Mouse (Mus musculus): ENCODE data around the gene Diras1.
"Not testable (repeated sequence)": the region's sequence is repeated elsewhere in the genome, so short reads cannot be mapped to it uniquely, and the experiment has no call there.

Diras1 gene

DNA sequence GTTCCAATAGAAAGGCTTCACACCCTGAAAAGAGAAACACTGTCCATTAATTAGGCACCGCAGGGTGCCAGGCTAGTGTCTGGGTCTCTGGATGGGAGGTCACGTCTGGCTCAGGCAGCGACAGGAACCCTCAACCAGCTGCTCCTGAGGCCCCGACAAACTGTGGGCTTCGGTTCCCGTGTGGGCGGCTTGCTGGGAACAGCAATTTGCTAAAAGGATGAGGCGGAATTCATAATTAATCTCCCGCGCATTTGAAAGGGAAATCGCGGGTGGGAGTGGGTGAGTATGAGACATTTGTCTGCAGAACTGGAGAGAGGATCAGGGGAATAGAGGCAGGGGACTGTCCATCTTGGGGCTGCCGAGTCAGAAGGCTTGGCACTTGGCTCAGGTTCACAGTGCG is 27.4 kb downstream of the Diras1 start:
- DNase-seq (ENCODE audit: low read depth), result no peak

DNA sequence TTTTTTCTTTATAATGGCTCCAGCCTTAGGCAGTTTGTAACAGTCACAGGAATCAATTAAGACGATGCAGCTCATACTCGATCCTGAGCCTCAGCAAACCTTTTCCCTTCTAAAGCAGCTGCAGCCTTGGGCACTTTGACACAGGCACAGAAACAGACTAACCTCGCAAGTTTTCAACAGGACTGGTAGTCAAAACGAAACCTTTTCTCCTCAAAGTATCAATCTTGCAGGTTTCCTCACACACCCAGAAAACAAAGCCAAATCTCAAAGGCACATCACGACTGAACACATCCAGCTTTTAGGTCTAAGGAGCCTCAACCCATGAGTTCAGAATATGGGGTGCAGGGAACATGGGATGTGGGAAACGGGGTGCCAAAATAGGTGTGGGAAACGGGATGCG is 28.1 kb downstream of the Diras1 start:
- no peak for DNase-seq (ENCODE audit: low read depth)

DNA sequence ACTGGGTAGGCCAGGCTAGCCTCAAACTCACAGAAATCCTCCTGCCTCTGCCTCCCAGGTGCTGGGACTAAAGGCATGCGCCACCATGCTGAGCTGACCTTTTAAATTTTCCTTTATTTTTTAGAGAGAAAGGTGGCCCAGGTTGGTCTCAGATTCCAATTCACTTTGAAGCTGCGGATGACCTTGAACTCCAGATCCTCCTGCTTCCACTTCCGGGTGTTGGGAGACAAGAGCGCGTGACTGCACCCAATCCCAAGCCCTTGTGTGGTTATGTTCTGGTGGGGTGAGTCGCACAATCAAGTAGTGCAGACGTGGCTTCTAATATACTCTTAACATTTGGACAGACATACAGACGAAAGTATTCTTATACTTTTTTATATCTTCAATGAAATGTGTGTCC is 29.0 kb downstream of the Diras1 start:
- DNase-seq (ENCODE audit: low read depth), result no peak

DNA sequence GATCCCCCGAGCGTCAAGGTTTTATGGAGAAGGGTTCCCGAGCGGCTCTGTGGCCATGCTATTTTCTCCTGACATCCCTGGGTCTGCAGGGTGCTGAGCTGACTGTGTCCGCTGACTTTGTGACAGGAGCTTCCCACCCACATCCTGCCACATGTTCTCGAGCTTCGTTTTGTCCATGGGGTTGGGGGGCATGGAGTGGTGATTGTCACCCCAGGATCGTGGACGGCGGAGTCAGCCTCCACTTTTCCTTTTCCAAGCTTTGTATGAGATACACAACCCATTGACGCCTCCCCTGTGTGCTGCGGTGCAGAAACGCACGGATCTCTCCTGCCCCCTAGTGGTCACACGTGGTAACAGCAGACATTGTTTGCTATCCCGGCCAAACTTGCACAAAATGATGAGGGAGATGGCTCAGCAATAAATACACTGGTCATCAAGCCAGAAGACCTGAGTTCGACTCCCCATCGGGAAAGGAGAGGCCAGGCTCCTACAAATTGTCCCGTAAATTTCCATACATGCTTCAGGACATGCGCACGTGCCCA is 30.3 kb downstream of the Diras1 start:
- DNase-seq (ENCODE audit: low read depth), result no peak

DNA sequence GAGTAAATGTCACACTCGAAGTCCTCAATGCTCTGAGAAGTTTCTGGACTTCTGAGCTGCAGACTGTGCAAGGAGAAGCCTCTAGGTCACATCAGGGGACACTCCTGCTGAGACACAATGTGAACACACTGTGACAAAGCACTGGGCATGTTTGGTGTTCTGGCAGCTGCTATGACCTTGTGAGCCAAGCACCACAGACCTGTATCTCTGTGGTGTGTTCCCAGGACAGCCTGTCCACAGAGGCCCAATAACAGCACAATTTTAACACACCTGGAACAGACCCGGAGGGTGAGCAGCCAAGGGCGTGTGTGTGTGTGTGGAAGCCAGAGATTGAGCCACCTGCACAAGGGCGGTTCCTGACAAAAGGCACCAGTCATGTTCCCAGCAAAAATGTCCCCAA is 30.8 kb downstream of the Diras1 start:
- no peak for DNase-seq (ENCODE audit: low read depth)

DNA sequence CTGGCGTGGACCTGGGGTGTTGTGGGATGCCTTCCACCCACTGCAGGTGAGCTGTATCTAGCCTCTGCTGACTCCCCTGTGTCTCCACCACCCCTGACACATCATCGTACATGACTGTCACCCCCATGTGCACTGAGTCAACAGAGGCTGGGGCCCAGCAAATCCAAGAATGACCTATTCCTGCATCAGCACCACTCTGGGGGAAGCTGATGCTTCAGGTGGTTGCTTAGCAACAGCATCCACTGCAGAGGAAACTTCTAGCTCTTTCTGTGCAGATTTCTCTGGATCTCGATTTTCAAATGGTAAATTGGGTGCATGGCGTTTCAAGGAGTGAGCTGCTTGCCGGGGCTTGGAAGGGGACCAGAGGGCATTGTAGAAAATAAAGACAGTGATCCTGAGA is 32.2 kb downstream of the Diras1 start:
- no peak for DNase-seq (ENCODE audit: low read depth)

DNA sequence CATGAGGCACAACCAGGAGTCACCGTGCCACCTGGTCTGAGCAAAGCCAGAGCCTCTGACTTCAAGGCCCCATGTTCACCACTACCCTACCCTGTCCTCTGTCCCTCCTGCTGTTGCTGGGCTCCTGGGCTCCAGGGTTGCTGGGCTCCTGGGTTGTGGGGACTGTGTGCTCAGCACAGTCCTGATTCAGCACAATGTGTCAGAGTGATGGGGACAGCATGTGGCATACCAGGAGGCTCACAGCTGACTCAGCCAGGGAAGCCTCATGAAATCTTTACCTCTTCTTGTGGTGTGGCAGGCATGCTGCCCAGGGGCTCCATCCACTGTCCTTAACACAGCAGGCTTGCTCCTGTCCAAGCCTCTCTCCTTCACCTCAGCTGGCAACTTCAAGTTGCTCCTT is 33.5 kb downstream of the Diras1 start:
- no peak for DNase-seq (ENCODE audit: low read depth)

DNA sequence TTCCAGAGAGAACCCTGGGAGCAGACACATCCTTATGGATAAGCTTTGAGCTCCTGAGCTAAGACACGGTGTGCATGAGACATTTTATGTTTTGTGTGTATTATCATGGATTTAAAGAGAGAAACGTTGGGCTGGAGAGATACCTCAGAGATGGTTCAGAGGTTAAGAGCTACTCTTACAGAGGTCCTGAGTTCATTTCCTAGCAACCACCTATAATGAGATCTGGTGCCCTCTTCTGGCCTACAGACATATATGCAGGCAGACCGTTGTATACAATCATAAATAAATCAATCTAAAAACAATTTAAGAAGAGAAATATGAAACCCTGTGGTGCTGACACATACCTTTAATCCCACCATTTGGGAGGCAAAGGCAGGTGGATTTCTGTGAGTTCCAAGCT is 34.5 kb downstream of the Diras1 start:
- DNase-seq (ENCODE audit: low read depth), result no peak

DNA sequence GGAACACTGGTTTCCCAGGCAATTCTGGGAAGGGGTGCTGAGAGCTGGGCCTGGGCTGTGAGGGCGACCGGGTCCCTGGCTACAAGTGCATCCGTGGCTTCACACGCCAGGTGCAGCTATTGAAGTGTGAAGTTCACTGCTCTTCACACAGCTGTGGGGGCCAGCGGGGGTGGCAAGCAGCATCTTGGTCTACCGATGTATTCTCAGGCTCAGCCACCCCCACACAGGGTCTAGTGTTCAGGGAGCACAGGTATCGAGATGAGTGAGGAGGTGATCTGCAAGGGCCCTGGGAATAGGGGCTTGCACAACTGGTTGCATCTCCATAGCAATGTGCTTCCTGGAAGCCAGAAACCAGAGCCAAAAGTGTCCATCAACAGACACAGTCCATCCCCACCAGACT is 35.1 kb downstream of the Diras1 start:
- no peak for DNase-seq (ENCODE audit: low read depth)

DNA sequence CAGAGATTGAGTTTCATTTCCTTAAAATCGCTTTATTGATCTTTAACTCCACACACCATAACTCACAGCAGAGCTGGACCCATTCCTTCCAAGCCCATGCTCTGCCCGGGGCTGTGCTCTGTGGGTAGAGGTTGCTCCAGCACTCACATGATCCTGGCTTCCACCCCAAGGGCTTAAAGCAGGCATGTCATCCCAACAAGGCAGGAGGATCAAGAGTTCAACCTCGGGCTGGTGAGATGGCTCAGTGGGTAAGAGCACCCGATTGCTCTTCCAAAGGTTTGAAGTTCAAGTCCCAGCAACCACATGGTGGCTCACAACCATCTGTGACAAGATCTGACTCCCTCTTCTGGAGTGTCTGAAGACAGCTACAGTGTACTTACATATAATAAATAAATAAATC is 35.6 kb downstream of the Diras1 start:
- not testable (repeated sequence) for DNase-seq (ENCODE audit: low read depth)

DNA sequence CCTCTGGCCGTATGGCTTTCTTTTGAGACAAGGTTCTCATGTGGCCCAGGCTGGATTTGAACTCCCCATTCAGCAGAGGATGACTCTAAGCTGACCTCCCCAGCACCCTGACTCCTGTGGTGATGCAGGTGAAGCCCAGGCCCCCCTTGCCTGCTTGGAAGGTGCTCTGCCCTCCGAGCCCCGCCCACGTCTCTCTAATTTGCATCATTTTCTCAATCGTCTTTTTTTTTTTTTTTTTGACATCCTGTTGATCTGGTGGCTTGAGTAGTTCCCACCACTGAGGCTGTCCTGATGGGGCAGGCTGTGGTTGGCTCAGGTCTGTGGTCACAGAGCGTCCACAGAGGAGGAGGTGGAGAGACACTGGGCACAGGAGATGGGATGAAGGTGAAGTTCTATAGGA is 36.0 kb downstream of the Diras1 start:
- no peak for DNase-seq (ENCODE audit: low read depth)

DNA sequence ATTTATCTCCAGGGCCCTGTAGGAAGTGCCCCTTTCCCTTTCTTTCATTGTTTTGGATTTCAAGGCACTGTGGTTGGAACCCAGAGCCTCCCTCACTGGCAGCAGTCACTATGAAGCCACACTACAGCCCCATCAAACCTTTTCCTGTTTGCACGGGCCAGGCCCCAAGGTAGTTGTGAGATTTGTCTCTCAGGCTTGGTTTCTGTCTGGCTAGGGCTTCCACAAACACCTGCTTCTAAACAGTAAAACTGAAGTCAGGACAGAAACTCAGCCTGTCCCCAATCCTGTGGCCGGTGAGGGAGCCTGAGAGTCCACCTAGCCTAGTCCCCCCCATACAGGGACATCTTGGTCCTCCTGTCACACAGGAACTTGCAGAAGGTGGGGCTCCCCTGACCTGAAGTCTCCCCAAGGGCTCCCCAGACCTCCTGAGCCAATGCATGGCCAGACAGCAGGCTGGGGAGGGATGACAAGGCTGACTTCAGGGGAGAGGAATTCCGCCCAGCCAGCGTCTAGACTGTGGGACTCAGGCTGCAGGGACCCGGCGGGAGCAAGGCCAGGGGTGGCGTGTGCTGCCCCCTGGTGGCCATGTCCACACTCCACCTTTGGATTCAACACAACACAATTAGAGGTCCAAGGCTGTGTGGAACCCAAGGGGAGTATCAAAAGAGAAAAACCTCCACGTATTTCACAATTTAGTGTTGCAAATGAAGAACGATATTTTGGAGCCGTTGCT is 37.6 kb downstream of the Diras1 start:
- peak; percentile 92 for DNase-seq (ENCODE audit: low read depth)

DNA sequence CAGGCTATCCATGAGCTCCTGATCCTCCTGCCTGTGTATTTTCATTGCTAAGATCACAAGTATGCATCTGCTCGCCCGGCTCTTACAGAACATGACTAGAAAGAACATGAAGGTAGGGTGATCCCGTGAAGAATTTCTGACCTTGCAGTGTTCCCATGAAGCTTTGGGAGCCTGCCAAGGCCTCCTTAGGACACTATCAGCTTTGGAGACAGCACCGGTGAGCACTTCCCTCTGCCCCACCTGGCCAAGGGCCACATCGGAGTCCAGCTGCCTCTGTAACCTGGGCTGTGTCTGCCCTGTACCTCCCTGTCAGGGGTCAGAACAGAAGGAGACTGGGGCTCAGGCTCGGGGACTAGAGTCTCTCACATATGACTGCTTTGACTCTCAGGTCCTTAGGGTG is 38.7 kb downstream of the Diras1 start:
- no peak for DNase-seq (ENCODE audit: low read depth)

DNA sequence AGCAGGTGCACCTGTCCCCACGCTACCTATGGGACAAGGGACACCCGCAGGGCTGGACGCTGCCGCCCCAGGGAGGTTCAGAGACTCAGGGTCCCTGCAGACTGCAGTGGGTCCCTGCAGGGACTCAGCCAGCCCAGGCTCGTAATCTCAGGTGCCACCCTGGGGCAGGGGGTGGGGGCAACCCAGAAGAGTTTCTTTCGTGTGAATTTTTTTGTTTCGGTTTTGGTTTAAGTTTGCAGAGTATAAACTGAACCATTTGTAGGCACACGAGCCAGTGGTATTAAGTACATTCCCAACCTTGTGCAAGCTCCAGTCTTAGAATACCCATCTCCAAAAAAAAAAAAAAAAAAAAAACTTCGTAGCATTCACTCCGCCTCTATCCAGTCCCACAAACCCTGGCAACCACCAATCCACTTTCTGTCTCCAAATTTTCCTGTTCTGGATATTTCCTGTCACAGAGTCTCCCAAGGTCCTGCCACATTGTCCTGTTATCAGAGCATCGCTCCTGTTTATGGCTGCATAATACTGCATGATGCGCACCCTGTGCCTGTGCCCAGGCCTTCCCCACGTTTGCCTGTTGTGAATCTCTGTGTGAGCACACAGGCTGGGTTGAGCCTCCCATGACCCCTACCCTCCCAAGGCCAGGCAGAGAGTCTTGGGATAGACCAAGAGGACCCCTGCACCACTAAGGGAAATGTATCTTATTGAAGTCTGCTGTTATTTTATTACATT is 39.3 kb downstream of the Diras1 start:
- no peak for DNase-seq (ENCODE audit: low read depth)

DNA sequence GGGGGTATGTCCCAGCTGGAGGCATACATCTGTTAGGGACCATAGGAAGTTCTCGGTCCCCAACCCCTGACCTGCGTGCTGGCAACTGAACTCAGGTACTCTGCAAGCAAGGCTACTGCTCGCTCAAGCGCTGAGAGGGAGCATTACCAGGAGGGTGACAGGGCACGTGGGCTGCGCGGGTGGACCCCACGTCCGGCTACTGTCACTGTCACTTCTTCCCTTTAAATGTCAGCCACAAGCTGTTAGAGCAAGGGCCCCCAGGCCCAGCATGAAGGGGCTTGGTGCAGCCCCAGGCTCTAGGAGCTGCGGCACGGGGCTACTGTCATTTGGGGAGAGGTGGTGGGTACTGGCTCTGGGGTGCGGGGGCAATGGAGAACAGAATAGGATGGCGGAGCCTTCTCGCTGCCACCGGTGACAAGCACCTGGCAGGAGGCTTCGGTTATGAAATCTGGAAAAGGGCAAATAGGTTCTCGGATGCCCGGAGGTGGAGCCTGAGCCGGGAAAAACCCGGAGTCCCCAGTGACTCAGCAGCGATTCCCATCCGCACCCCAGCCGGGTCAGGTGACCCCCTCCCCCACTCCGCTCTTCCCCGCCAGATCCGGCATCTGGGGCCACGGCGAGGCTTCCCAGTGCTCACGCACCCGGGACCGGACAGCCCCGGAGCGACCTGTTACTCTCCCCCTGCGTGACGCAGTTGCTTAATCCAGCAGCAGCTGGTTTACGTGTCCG is 40.1 kb downstream of the Diras1 start:
- DNase-seq (ENCODE audit: low read depth), result peak; percentile 56

DNA sequence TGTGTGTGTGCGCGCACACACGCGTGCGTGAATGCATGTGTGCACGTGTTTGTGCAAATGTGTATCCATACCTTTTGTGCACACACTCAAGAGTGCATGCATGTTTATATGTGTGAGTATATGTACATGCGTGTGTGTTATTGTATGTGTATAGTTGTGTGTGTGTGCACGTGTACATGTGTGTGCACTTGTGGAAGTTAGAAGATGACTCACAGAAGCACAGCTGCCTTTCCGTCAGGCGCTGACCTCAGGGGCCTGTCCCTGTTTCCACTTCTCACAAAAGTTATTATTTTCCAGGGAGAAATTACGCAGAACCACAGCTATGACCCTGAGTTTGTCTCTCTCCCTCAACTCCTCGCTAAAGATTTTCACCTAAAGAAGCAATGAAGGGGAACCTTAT is 41.2 kb downstream of the Diras1 start:
- DNase-seq (ENCODE audit: low read depth), result no peak

DNA sequence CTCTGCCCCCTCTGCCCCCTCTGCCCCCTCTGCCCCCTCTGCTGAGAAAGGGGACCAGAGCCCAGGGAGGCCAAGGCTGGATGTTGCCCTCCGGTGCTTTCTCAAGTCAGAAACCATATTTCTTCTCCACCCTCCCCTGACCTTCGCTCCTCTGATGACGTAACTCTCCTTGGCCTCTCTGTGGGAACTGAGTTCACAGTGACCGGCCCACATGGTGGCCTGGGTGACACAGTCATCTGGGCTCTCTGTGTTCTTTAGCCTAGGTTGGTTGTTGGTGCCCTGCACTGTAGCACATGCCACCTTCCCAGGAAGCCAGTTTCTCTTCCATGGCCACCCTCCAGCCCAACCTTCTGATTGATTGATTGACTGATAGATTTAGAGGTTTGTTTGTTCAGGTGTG is 43.1 kb downstream of the Diras1 start:
- no peak for DNase-seq (ENCODE audit: low read depth)

DNA sequence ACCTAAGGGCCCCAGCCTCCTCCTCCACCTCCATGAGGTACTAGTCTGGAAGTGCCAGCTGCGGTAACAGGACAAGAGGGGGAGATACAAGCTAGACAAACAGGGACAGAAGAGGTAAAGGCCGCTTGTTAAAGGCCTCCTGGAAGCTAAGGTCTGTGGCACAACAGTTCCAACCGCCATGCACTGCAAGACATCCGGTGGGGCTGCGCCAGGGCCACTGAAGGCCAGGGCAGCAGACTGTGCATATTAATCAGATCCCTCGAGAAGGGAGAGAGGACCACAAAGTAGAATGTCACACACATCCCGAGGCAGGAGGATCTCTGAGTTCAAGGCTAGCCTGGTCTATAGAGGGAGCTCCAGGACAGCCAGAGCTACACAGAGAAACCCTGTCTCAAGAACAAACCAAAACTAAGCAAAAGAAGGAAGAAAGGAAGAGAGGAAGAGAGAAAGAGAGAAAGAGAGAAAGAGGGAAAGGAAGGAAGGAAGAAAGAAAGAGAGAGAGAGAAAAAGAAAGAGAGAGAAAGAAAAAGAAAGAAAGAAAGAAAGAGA is 43.8 kb downstream of the Diras1 start:
- no peak for DNase-seq (ENCODE audit: low read depth)

DNA sequence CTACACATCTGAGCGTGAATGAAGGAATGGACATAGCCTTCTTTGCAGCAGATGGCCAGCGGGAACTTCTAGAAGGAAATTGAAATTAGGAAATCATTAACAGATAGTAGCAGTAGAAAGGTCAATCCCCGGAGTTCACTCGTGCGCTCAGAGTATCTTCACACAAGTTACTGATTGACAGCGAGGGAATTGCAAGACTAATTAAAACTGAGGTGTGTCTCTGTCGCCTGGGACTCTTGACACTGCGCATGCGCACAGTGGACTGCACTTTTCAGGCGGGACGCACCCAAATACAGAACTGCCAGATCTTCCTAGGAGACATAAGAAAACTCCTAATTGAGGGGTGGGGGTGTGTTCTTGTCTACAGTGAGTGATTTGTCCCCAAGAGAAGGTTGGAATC is 50.0 kb downstream of the Diras1 start:
- no peak for DNase-seq (ENCODE audit: low read depth)

DNA sequence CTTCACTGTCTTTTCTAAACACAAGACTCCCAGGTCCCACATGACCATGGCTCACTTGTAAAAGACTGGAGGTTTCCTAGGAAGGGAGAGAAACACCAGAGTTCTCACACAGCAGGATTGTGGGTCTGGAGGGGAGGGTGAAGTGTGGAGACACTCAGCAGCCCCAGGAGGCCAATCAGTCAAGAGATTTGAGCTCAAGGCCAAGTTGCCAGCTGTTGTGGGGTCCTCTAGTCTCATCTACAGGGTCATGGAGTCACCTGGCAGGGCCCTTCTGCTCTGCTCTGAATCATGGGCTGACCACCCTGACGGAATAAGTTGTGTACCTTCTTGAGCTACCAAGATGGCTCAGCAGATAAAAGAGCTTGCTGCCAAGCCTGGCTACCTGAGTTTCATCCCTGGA is 51.7 kb downstream of the Diras1 start:
- no peak for DNase-seq (ENCODE audit: low read depth)

DNA sequence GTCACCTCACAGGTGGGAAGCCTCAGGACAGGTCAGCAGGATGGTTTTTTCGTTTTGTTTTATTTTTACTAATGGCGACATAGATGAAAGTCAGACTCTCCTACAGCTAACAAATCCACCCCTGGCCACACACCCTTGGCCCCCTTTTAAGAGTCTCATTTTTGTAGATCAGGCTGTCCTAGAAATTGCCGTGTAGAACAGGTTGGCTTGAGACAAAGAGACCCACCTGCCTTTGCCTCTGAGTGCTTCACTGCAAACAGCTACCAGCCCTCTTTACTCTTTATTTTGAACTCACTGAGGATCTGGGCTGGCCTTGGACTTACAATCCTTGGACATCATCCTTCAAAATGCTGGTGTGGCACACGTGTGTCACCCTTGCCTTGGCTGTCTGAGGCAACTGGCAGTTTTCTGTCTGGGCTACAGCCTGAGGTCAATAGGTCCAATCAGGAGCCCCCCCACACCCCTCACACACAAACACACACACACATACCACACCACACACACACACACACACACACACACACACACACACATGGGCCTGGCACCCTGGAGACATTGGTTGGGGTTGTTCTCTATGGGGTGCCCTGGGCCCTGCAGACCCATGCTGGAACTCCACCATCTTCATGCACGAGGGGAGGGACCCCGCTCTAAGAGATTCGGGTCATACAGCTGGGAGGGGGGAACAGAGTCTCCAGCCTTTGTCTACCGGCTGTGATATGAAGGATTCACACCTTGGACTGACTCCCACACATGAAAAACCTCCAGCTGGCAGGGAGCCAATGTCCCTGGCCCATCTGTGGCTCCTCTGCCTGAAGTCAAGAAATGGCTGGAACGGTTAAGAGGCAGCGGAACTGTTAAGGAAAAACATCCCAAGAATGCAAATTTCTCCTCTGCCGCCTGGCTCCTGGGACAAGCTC is 53.1 kb downstream of the Diras1 start:
- DNase-seq (ENCODE audit: low read depth), result no peak

DNA sequence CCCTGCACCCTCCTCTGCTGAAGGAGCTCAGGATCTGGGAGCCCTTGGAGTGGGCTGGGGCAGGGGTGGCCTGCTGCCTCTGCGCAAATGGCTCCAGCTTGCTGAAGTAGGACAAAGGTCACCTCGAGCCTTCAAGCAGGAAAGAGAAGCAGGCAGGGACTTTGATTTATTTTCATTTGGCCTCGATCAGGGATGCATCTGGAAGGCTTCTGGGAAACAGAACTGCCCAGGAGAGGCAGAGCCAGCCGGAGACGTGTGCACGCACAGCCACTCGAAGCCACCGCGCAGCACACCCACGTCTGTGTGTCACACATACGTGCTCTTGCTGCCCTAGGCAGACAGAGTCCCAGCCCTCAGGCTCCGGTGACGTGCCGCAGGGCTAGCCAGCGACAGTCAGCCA is 53.9 kb downstream of the Diras1 start:
- no peak for DNase-seq (ENCODE audit: low read depth)

All from fibroblast of lung, adult 2 months (primary cell).